In genomic region chr5:124186465-124186854, GRCm38 (mm10) we compare ENCODE assay signal across 8 mouse cellular contexts.
A peak's percentile ranks its signal among the peaks of the same experiment; 100 is the strongest.
DNase-seq lines count a peak whose midpoint lies in the region; ATAC-seq and TF ChIP-seq lines count a peak whose summit lies in the region.

No protein-coding gene starts in this region.

- peak overlapping the region; percentile 27; the same call in 1 of the 2 replicates for H3K4me2 ChIP-seq in hindbrain, embryonic 11.5 days (replicated peaks; ENCODE audit: low read depth, low read length)
- H3K4me2 ChIP-seq in midbrain, embryonic 12.5 days (replicated peaks) = peak overlapping the region; percentile 54

- peaks cover 19% of the 10 kb centered on the region for H3K4me1 ChIP-seq in hindbrain, embryonic 11.5 days (replicated peaks; ENCODE audit: control insufficient read depth, insufficient read depth, low read length)
- H3K4me1 ChIP-seq in midbrain, embryonic 12.5 days = peaks cover 49% of the 10 kb centered on the region

- DNase-seq in left cerebral cortex, adult 2 months (ENCODE audit: extremely low spot score in 1 of 2, low spot score in 2 of 2) = peak; percentile 53 to 55
- no peak for DNase-seq in left cerebral cortex, adult 11 months (ENCODE audit: low spot score)
- DNase-seq in cerebellum, postnatal 10 days = peak; percentile 75 to 78
- no peak for DNase-seq in hindbrain, embryonic 11.5 days (ENCODE audit: low spot score)
- DNase-seq in embryo, embryonic 9.5 days (ENCODE audit: extremely low spot score) = no peak
- DNase-seq in spleen, postnatal 10 days (ENCODE audit: low spot score in 2 of 2) = no peak

- H3K36me3 ChIP-seq in hindbrain, embryonic 11.5 days (ENCODE audit: control insufficient read depth, insufficient read depth, low read length) = no peaks in the 10 kb centered on the region
- no peaks in the 10 kb centered on the region for H3K36me3 ChIP-seq in midbrain, embryonic 12.5 days

- WGBS in hindbrain, embryonic 11.5 days = 57% methylated on average over 10 of the region's 10 CpGs
- WGBS in midbrain, embryonic 12.5 days = 45% methylated on average over 10 of the region's 10 CpGs

- H3K27ac ChIP-seq in left cerebral cortex, adult 2 months = peak overlapping the region; percentile 99
- no peak overlapping the region for H3K27ac ChIP-seq in hindbrain, embryonic 11.5 days (ENCODE audit: low read depth, low read length)
- peak overlapping the region; percentile 79 for H3K27ac ChIP-seq in midbrain, embryonic 12.5 days (replicated peaks)

- no peak overlapping the region for H3K9ac ChIP-seq in hindbrain, embryonic 11.5 days (ENCODE audit: low read depth, low read length)
- H3K9ac ChIP-seq in midbrain, embryonic 12.5 days (replicated peaks) = peak overlapping the region; percentile 41

- TF ChIP-seq CTCF in left cerebral cortex, adult 2 months (IDR thresholded peaks at IDR 0.05) = peak; percentile 24

- intact Hi-C loops in left cerebral cortex, adult 2 months (cut with DNase I) = loop anchor here (1.0 kb wide), 1 partner anchor 64 kb away; no protein-coding TSS in a partner anchor

- no peaks in the 10 kb centered on the region for H3K9me3 ChIP-seq in hindbrain, embryonic 11.5 days (ENCODE audit: control insufficient read depth, low read length)
- no peaks in the 10 kb centered on the region for H3K9me3 ChIP-seq in midbrain, embryonic 12.5 days

- peak overlapping the region; percentile 54 for H3K4me3 ChIP-seq in left cerebral cortex, adult 2 months
- H3K4me3 ChIP-seq in hindbrain, embryonic 11.5 days (ENCODE audit: low read depth, low read length) = no peak overlapping the region
- peak overlapping the region; percentile 35 for H3K4me3 ChIP-seq in midbrain, embryonic 12.5 days

- no peaks in the 10 kb centered on the region for H3K27me3 ChIP-seq in hindbrain, embryonic 11.5 days (ENCODE audit: control insufficient read depth, insufficient read depth, low read length)
- H3K27me3 ChIP-seq in midbrain, embryonic 12.5 days = peaks cover 5% of the 10 kb centered on the region; the same call in 1 of the 2 replicates

- no peak for ATAC-seq in hindbrain, embryonic 11.5 days (ENCODE audit: low FRiP score)
- no peak for ATAC-seq in midbrain, embryonic 12.5 days (ENCODE audit: low FRiP score, low read depth)
- no peak for ATAC-seq in megakaryocyte, adult 5-6 weeks (ENCODE audit: poor library complexity, severe bottlenecking)

Comparison
In these comparisons a context has a peak if more than half of its experiments do, and no peak if none do; other contexts are left out.
1. DNase-seq: peak in left cerebral cortex, adult 2 months (2 of 2) and cerebellum, postnatal 10 days (2 of 2); none in left cerebral cortex, adult 11 months (single experiment), hindbrain, embryonic 11.5 days (single experiment), embryo, embryonic 9.5 days (single experiment) and spleen, postnatal 10 days (0 of 2).